Mouse (Mus musculus) central nervous system, embryonic 18 days (tissue): ENCODE measurements around the gene Ado. TPM values are rescaled to one million over a fixed set of nuclear protein-coding genes. Genes with fewer than 3 reads are reported as not detected.

Source experiments
- polyA plus RNA-seq: library from polyadenylated mRNA; depleted of rRNA; stranded (reverse); fragments of >200 nt; gene quantifications from 2 replicates; pipeline ENCODE4 v1.2.3, GENCODE M21; 2012; rRNA removed

Ado gene
- 18.5 TPM in 2 replicates for polyA plus RNA-seq

DNA sequence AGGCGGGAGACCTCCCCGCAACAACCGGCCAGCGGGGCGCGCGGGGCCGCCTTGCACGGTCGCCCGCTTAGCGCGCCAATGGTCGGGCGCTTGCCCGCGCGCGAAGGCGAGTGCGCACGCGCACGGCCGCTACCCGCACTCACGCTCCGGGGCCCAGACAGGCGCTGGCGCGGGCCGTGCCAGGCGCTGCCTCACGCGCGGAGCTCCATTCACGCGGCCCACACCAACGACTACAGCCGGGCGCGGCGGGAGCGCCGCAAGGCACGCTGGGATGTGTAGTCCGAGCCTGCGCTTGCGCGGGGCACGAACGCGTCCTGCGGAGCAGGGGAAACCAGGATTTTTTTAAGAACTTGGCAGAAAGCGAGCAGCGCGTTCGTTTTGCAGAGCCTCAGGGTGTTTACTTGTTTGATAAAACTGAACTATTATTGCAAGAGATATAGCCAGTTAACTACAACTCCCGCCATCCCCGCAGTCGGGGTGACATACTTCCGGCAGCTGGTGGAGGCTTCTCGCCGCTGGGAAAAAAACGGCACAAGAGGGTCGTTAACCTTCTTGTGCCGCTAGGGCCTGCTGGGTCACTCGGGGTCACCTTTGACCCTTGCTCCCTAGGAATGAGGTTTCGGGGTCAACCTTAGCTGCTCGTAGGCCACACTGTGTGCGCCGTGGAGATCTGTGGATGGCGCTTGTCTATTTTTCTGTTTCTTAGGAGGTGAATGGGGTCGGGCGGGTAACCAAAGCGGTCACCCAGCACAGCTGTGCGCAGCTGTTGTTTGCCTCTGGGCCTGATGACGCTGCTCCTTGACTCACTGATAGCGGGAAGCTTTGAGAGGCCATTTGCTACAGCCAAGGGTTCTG is at the start of gene Ado:
TSS of gene Ado (minus strand) at position 79 of the 855 bp plus-strand sequence.

DNA sequence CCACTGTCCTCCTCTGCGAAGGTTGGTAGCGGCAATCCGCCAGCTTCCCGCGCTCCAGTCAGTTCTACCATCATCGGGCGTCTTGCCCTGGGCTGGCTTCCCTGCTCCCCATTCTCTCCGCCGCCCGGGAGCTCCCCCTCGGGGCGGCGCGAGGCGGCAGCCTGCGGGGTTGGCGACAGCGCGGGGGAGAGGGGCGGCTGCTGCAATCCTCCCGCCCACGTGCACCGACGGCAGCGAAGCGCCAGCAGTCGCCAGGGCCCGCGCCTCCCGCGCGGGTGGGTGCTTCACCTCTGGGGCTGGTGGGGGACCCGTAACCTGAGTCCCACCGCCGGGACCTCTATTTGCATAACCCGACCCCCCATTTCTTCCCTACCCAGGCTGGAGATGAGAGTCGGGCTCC is 13.5 kb downstream of the Ado start, which contains the start of gene Egr2:
TSS of gene Egr2 (plus strand) at position 220 of the 400 bp plus-strand sequence.

Other genes starting within 250 kb of the Ado start
- gene Egr2, start 13.5 kb downstream of the Ado start, polyA plus RNA-seq = 0.79 and 0.91 TPM in 2 replicates